Mouse (Mus musculus): ENCODE data around the gene Kmt5a.

DNA sequence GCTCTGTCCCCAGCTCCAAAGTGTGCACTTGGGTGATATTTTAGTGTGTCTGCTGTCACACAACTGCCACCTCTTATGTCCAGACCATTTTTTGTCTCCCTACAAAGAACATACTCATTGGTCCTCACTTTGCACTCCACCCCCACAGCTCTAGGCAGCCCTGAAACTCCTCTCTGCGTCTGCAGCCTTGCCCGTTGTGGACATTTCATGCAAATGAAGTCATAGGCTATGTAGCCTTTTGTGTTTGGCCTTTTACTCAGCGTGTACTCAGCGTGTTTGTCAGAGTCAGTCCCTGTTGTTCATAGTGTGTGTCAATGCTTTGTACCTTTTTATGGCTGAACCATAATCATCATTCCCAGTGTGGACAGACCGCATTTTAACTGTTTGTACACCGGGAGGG, 9.8 kb downstream of the Kmt5a start:
- no peak for TF ChIP-seq POLR2A (IDR thresholded peaks at IDR 0.05; ENCODE audit: borderline replicate concordance, extremely low read depth, insufficient read depth, insufficient read length, poor library complexity, severe bottlenecking)
- TF ChIP-seq CTCF (IDR thresholded peaks at IDR 0.05; ENCODE audit: borderline replicate concordance, extremely low read depth, insufficient read depth, insufficient read length) = no peak

Measured in brain, embryonic 14.5 days (tissue).